In genomic region chr17:15751264-15751663, GRCm38 (mm10) we compare ENCODE assay signal across 5 mouse cellular contexts. TPM values are rescaled to one million over a fixed set of nuclear protein-coding genes. Genes with fewer than 3 reads are reported as not detected.
DNase-seq lines count a peak whose midpoint lies in the region; ATAC-seq and TF ChIP-seq lines count a peak whose summit lies in the region.
"Not testable (repeated sequence)": the region's sequence is repeated elsewhere in the genome, so short reads cannot be mapped to it uniquely, and the experiment has no call there.

No protein-coding gene starts in this region.

- 87% methylated on average over 5 of the region's 5 CpGs for WGBS in heart, adult 2 months
- WGBS in kidney, postnatal 0 days, result 91% methylated on average over 5 of the region's 5 CpGs
- WGBS in liver, embryonic 14.5 days (ENCODE audit: insufficient replicate concordance), result 76% methylated on average over 5 of the region's 5 CpGs
- 93% methylated on average over 5 of the region's 5 CpGs for WGBS in lung, postnatal 0 days

- not testable (repeated sequence) for H3K27me3 ChIP-seq in heart, adult 2 months (ENCODE audit: control insufficient read depth, insufficient read depth, low read length); kidney, postnatal 0 days (ENCODE audit: insufficient read depth, low read length); liver, embryonic 14.5 days (ENCODE audit: control insufficient read depth, insufficient read depth, low read length); lung, postnatal 0 days (replicated peaks; ENCODE audit: insufficient read depth, low read length)

- not testable (repeated sequence) for H3K4me2 ChIP-seq in kidney, postnatal 0 days (ENCODE audit: low read length); liver, embryonic 14.5 days (ENCODE audit: low read depth); lung, postnatal 0 days (replicated peaks; ENCODE audit: low read depth, low read length)

- TF ChIP-seq CTCF in brain, embryonic 14.5 days (IDR thresholded peaks at IDR 0.05; ENCODE audit: borderline replicate concordance, extremely low read depth, insufficient read depth, insufficient read length), result 0 out of 2 replicates have a peak, but pooled peaks have one; percentile 8
- peak; percentile 35; the same call in 1 of the 2 replicates for TF ChIP-seq CTCF in heart, adult 2 months (IDR thresholded peaks at IDR 0.05)
- TF ChIP-seq CTCF in kidney, postnatal 0 days (IDR thresholded peaks at IDR 0.05; ENCODE audit: low read depth), result peak; percentile 27; the same call in 1 of the 2 replicates
- peak; percentile 32; the same call in 1 of the 2 replicates for TF ChIP-seq CTCF in liver, embryonic 14.5 days (IDR thresholded peaks at IDR 0.05; ENCODE audit: low read depth)
- peak; percentile 27; the same call in 1 of the 2 replicates for TF ChIP-seq CTCF in lung, postnatal 0 days (IDR thresholded peaks at IDR 0.05)

- H3K9me3 ChIP-seq in kidney, postnatal 0 days (replicated peaks; ENCODE audit: low read length); liver, embryonic 14.5 days (ENCODE audit: control insufficient read depth, low read length); lung, postnatal 0 days (ENCODE audit: low read length): not testable (repeated sequence)

- not testable (repeated sequence) for H3K79me2 ChIP-seq in heart, adult 2 months (replicated peaks; ENCODE audit: control insufficient read depth, insufficient read depth, low read length)

- not testable (repeated sequence) for H3K4me3 ChIP-seq in heart, adult 2 months; kidney, postnatal 0 days (replicated peaks; ENCODE audit: low read depth, low read length); liver, embryonic 14.5 days (ENCODE audit: insufficient read depth in 1 of 2, low read depth in 2 of 2, low read length in 2 of 2); lung, postnatal 0 days (ENCODE audit: low read depth, low read length)

- ATAC-seq in kidney, postnatal 0 days (replicated peaks; ENCODE audit: low FRiP score, low read depth); liver, embryonic 14.5 days (ENCODE audit: insufficient read depth); lung, postnatal 0 days: not testable (repeated sequence)

- intact Hi-C loops in heart, adult 2 months (cut with DNase I), result not testable (repeated sequence)

- H3K27ac ChIP-seq in heart, adult 2 months; kidney, postnatal 0 days; liver, embryonic 14.5 days; lung, postnatal 0 days (ENCODE audit: low read length): not testable (repeated sequence)

- TF ChIP-seq POLR2A in brain, embryonic 14.5 days (IDR thresholded peaks at IDR 0.05; ENCODE audit: borderline replicate concordance, extremely low read depth, insufficient read depth, insufficient read length, poor library complexity, severe bottlenecking); heart, adult 2 months (IDR thresholded peaks at IDR 0.05; ENCODE audit: insufficient read depth, low read depth, low read length): not testable (repeated sequence)

- H3K36me3 ChIP-seq in heart, adult 2 months (ENCODE audit: control insufficient read depth, insufficient read depth, low read length), result not testable (repeated sequence)
- H3K36me3 ChIP-seq in kidney, postnatal 0 days (ENCODE audit: insufficient read depth, low read length), result peaks cover 57% of the 10 kb centered on the region
- H3K36me3 ChIP-seq in liver, embryonic 14.5 days (replicated peaks; ENCODE audit: control insufficient read depth, insufficient read depth, low read depth), result peaks cover 60% of the 10 kb centered on the region
- H3K36me3 ChIP-seq in lung, postnatal 0 days (ENCODE audit: insufficient read depth, low read length), result peaks cover 27% of the 10 kb centered on the region; the same call in 1 of the 2 replicates

- H3K4me1 ChIP-seq in heart, adult 2 months (ENCODE audit: control insufficient read depth, insufficient read depth, low read length); kidney, postnatal 0 days (replicated peaks; ENCODE audit: insufficient read depth, low read length); liver, embryonic 14.5 days (replicated peaks; ENCODE audit: control insufficient read depth in 2 of 2, insufficient read depth in 2 of 2, low read length in 1 of 2); lung, postnatal 0 days (ENCODE audit: insufficient read depth, low read depth, low read length): not testable (repeated sequence)

- not testable (repeated sequence) for TF ChIP-seq EP300 in heart, adult 2 months (IDR thresholded peaks at IDR 0.05; ENCODE audit: insufficient read depth, low read depth, low read length); liver, embryonic 14.5 days (IDR thresholded peaks at IDR 0.05; ENCODE audit: low read depth); lung, postnatal 0 days (IDR thresholded peaks at IDR 0.05)

- DNase-seq in brain, embryonic 14.5 days (ENCODE audit: low read depth); heart, adult 2 months; kidney, postnatal 0 days (ENCODE audit: low spot score); liver, embryonic 14.5 days (ENCODE audit: low read depth in 3 of 3, low spot score in 3 of 3); lung, postnatal 0 days (ENCODE audit: low spot score): not testable (repeated sequence)

- H3K9ac ChIP-seq in heart, adult 2 months (ENCODE audit: low read depth, low read length); kidney, postnatal 0 days (ENCODE audit: low read depth, low read length); liver, embryonic 14.5 days (replicated peaks); lung, postnatal 0 days (replicated peaks; ENCODE audit: low read depth): not testable (repeated sequence)

RNA-seq across cellular contexts. Expression of gene Chd1, which starts 46.5 kb away (rescaled TPM):
- polyA plus RNA-seq in brain, embryonic 14.5 days (2012; rRNA removed), result 6.5 and 10.4 TPM in 2 replicates
- total RNA-seq in heart, adult 2 months (2021), result 10 to 100 TPM; 19.9 to 20.7 TPM
- 1.6 and 2.9 TPM in 2 replicates for polyA plus RNA-seq in heart, adult 2 months (2012; rRNA removed)
- 23.4 and 24.4 TPM in 2 replicates for polyA plus RNA-seq in kidney, postnatal 0 days (2015; fragmentation: Nextera tagmentation; extraction: Ambion mirVana)
- 3.3 and 4.4 TPM in 2 replicates for polyA plus RNA-seq in liver, embryonic 14.5 days (2012; rRNA removed)
- 13.3 and 15.0 TPM in 2 replicates for polyA plus RNA-seq in liver, embryonic 14.5 days (2014; fragmentation: Nextera tagmentation; extraction: Ambion mirVana)
- 17.1 and 19.6 TPM in 2 replicates for polyA plus RNA-seq in lung, postnatal 0 days (2015; fragmentation: Nextera tagmentation; extraction: Ambion mirVana)
